Mouse (Mus musculus) c-Kit-positive CD71-positive TER-119-positive erythroid progenitor cells, embryonic 14.5 days (primary cell): ENCODE measurements around the gene Gsta2.
"Not testable (repeated sequence)": the region's sequence is repeated elsewhere in the genome, so short reads cannot be mapped to it uniquely, and the experiment has no call there.

ENCODE experiments used
- DNase-seq: peaks from one replicate; pipeline ENCODE4 v3.0.0-alpha.2; 2013; ENCODE audit warnings: low spot score

The Gsta2 gene

DNA sequence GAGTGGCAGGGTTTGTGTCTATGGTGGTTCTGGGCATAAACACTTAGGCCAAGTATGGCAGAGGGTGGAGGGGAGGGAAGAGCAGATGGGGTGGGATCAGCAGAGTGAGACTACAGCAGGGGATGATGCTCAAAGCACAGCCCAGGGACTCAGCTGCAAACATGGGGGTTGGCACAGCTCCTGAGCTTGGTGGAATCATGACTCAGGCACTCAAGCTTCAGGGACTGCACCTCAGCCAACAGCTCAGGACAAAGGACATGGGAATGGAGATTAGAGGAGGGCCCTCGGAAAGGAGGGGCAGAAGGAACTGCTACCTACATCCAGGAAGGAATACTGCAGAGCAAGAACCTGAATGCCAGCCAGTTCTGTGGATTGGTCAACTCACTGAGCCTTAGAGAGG is 56.4 kb downstream of the Gsta2 start:
- DNase-seq, result not testable (repeated sequence)

DNA sequence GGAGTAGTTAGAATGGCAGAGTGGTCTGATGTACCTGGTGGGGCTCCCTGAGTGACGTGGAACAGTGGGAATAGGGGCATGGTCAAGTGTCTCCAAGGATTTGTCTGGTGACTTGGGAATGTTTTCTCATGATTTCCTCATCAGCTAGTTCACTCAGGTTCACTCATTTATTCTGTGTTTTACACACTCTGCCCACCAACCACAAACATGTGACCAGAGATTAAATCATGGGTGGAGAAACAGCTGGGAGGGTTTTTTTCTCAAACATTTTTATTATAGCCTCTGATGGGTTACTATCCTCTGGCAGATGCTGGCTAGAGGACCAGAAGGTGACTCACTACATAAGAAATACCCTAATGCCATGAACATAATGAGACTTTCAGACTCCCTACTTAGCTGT is 57.4 kb downstream of the Gsta2 start:
- no peak for DNase-seq

DNA sequence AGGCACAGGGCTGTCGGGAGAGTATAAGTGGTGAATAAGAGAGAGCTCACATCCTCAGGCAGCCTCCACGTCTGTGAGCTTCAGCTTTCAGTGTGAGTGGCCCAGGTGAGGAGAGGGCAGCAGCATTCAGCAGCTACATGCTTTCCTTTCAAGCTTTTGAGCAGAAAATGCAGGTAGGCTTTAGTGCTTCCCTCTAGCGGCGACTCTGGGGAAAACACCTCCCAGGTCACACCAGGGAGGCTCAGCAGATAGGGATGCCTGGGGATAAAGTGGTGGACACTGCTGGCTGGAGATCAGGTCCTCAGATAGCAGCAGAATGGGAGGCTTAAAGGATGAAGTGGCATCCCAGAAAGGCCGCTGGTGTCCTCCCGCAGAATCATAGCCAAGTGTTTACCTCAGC is 59.5 kb downstream of the Gsta2 start:
- DNase-seq, result peak; percentile 37

DNA sequence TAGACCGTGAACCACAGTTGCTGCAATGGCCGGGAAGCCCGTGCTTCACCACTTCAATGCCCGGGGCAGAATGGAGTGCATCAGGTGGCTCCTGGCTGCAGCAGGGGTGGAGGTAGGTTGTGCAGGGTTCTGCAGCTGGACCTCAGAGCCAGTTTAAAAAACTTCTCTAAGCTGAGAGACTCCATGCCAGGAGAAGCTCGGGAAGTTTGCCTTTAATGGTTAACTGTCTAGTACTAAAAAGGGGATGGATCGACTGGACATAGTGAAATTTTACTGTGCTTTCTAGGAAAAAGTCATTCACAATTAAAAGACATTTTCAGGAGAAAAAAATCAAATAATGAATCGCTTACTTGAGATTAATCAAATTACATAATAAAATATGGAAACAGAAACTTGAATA is 60.8 kb downstream of the Gsta2 start:
- not testable (repeated sequence) for DNase-seq

DNA sequence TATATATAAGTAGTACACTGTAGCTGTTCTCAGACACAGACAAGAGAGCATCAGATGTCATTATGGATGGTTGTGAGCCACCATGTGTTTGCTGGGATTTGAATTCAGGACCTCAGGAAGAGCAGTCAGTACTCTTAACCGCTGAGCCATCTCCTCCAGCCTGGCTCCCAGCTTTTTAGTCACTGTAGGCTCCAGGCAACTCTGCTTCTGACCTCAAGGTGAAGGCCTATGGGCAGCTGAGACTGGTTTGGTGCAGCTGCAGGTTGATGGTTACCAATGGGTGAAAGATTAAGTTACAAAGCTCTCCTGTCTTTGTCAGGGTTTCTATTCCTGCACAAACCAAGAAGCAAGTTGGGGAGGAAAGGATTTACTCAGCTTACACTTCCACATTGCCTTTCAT is 61.9 kb downstream of the Gsta2 start:
- not testable (repeated sequence) for DNase-seq

DNA sequence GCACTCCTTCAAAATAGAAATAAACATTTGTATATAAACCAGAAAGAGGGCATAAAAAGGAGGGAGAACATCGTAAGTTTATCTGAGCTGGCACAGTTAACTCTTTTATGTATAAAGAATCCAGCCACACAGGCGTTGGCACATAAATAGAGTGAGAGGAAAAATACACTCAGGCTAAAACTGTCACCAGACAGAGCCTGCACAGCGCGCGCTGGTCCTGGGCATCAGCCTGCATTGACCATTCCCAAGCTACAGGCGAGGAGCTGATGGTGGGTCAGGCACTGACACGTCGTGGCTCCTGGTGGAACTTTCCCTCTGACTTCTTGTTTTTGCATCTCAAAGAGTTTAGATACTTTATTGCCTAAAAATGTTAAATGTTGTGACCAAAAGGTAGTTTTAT is 63.1 kb downstream of the Gsta2 start:
- DNase-seq, result not testable (repeated sequence)

DNA sequence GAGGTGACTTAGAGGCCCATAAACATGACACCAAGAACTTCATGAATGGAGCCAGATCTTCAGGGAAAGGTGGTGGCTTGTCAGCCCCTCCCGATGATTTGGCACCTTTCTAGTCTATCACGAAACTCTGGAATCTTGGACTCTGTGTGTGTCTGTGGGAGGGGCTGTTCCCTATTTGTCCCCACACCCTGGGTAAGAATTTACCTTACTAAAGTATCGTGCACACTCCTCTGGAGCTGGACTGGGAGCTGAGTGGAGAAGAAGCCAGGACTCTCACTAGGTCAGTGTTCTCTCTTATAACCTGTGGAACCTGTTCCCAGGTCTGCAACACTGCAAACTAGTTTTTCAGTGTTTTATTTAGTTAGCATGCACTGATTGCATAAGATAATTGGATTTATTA is 65.9 kb downstream of the Gsta2 start, which contains the start of gene Gm10639:
TSS of gene Gm10639 (plus strand) at position 201 of the 400 bp plus-strand sequence.
- DNase-seq, result not testable (repeated sequence)

DNA sequence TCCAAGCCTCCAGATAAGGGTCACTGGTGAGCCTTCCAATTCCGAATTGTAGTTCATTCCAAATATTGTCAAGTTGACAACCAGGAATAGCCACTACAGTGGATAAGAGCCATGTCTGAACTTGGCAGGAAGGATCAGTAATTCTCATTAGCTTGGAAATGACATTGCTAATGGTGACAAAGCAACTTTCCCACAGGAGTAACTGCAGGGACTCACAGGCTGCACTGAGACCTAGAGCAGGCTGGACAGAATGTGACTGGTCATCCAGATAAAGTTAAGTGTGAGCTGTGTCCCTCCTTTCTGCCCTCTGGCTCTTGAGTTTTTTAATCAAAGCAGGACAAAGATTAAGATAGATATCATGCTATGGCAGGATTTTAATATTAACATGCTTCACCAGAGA is 66.5 kb downstream of the Gsta2 start:
- DNase-seq, result not testable (repeated sequence)

DNA sequence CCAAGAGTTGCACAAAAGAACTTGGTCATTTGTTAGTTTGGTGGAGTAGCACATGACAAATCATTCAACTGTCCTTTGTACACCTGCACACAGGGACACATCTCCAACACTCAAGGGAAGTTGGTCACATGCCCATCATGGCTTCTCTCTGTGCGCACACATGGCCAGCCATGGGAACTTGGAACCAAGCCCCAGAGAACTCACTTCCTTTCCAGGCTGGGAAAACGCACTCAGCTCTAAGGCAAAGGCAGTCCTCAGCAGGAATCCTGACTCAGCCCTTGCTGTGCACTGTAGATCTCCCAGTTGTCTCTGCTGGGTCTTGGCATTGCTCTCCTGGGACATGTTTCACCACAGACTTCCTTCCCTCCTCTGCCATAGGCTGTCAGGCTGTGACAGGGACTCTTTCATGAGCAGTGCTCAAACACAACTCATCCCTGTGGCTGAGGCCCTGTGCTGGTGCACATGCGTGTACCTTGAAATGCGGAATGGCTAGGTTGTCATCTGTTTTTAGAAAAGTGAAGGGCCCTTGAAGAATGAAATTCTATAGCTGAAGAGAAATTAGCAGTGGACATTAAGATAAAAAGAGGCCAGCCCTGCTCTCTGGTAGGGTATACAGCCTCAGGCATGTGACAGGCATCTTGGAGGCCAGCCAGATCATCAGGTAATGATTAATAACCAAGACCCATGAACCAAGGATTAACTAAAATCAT is 73.4 kb downstream of the Gsta2 start:
- not testable (repeated sequence) for DNase-seq
